Mouse (Mus musculus) intestine, embryonic 16.5 days (tissue): Measurements from ENCODE around the gene Vars. TPM values are rescaled to one million over a fixed set of nuclear protein-coding genes. Genes with fewer than 3 reads are reported as not detected.
"Not testable (repeated sequence)": the region's sequence is repeated elsewhere in the genome, so short reads cannot be mapped to it uniquely, and the experiment has no call there.

ENCODE experiments used
- ATAC-seq: fragments of 200-750 bp; cut with Nextera tagmentation; 2 replicates; pipeline ENCODE4 v1.8.0; 2017; ENCODE audit warnings: moderate TSS enrichment, moderate library complexity
- H3K27ac ChIP-seq: fragments of 300-500 bp; sonication (generic); 2 replicates; pipeline ENCODE4 v1.5.1; 2014; ENCODE audit warnings: mild to moderate bottlenecking, low read length
- H3K27me3 ChIP-seq: fragments of 300-500 bp; sonication (generic); replicated peaks from 2 replicates; pipeline ENCODE4 v1.6.1; 2014; ENCODE audit warnings: low read length, control low read depth, mixed read lengths; ENCODE audit not compliant: control insufficient read depth, insufficient read depth
- H3K36me3 ChIP-seq: fragments of 300-500 bp; sonication (generic); 2 replicates; pipeline ENCODE4 v1.6.1; 2014; ENCODE audit warnings: low read length, control low read depth; ENCODE audit not compliant: control insufficient read depth, insufficient read depth
- H3K4me1 ChIP-seq: fragments of 300-500 bp; sonication (generic); 2 replicates; pipeline ENCODE4 v1.6.1; 2014; ENCODE audit warnings: low read length, control low read depth, mixed read lengths; ENCODE audit not compliant: control insufficient read depth, insufficient read depth
- H3K4me2 ChIP-seq: fragments of 300-500 bp; sonication (generic); 2 replicates; pipeline ENCODE4 v1.6.1; 2014; ENCODE audit warnings: low read depth, low read length, control low read depth
- H3K4me3 ChIP-seq: fragments of 300-500 bp; sonication (generic); 2 replicates; pipeline ENCODE4 v1.5.1; 2014; ENCODE audit warnings: mild to moderate bottlenecking, low read length
- H3K9ac ChIP-seq: fragments of 300-500 bp; sonication (generic); 2 replicates; pipeline ENCODE4 v1.6.1; 2014; ENCODE audit warnings: low read depth, low read length
- H3K9me3 ChIP-seq: fragments of 300-500 bp; sonication (generic); 2 replicates; pipeline ENCODE4 v1.6.1; 2016; ENCODE audit warnings: low read length, control low read depth; ENCODE audit not compliant: control insufficient read depth
- WGBS: fragments of 180-500 bp; shearing (Covaris S2); extraction: QIAGEN DNeasy Blood & Tissue Kit; methylation state at CpG from one replicate; pipeline ENCODE4 v1.1.7; 2014; 5-methylcytosine and 5-hydroxymethylcytosine counted together
- polyA plus RNA-seq: library from polyadenylated mRNA; unstranded; fragments of >200 nt; fragmentation: Nextera tagmentation; extraction: Ambion mirVana; gene quantifications from 2 replicates; pipeline ENCODE4 v1.2.1, GENCODE M21; 2015

Gene Vars
- polyA plus RNA-seq, 1 experiment from 2014 or later: 112 TPM

DNA sequence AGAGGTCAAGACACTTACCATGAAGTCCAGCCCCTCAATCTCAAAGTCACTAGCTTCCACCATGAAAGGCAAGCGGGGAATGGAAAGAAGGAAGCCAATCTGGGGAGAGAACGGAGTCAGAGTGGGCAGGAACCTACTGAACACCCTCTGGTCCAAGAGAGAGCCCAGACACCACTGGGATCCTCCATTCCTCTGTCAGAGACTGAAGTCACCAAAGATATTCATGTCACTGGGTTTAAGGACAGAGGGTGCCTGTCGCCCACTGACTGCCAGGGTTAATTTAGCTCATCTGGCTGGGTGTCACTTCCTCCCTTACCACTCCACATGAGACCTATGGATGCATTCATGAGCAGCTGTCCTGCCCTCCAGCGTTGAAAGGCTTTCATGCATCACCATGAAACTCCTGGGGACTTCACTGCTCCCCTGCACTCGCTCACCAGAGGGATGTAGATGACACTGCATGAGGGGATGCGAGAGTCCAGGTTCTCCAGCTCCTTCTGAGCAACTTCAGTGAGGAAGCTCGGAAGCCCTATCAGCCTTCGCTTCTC, 31.6 kb downstream of the Vars start:
- H3K27ac ChIP-seq: no peak overlapping the region
- H3K36me3 ChIP-seq: no peaks in the 10 kb centered on the region
- H3K27me3 ChIP-seq: no peaks in the 10 kb centered on the region
- 74% methylated on average over 8 of the region's 8 CpGs for WGBS
- no peaks in the 10 kb centered on the region for H3K9me3 ChIP-seq
- H3K9ac ChIP-seq: no peak overlapping the region
- no peak for ATAC-seq
- H3K4me1 ChIP-seq: peaks cover 3% of the 10 kb centered on the region; the same call in 1 of the 2 replicates
- no peak overlapping the region for H3K4me3 ChIP-seq
- H3K4me2 ChIP-seq: no peak overlapping the region

DNA sequence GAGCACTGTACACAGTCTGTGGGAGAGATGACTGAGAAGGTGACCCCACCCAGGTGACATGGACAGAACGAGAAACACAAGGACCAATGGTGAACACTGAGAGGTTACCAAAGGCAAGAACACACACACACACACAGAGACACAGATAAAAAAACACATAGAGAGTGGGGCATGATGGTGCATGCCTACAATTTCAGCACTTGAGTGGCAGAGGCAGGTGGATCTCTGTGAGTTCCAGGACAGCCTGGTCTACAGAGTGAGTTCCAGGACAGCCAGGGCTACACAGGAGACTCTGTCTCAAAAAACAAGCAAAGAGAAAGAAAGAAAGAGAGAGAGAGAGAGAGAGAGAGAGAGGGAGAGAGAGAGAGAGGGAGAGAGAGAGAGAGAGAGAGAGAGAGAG, 32.9 kb downstream of the Vars start:
- H3K27ac ChIP-seq, H3K4me1 ChIP-seq, H3K36me3 ChIP-seq, ATAC-seq, H3K4me3 ChIP-seq, H3K9me3 ChIP-seq, H3K4me2 ChIP-seq, H3K9ac ChIP-seq, H3K27me3 ChIP-seq: not testable (repeated sequence)
- WGBS: 52% methylated on average over 1 of the region's 1 CpGs

DNA sequence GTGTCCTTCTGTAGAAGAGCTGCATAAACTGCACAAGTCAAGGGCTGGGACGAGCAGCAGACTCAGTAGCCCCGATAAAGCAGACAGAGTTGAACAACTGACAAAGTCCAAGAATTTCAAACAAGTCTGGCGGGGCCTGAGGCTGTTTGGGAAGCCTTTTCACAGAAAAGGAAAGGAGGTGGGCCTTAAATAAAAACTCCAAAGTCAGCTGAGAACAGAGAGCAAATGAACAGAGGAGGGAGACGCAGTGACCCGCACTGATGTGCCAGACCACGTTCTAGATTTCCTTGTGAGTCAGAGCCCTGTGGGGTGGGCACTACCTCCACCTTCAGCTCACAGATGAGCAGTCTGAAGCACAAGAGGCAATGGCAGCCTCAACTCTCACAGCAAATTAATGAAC, 34.1 kb downstream of the Vars start:
- no peaks in the 10 kb centered on the region for H3K4me1 ChIP-seq
- no peak for ATAC-seq
- no peaks in the 10 kb centered on the region for H3K36me3 ChIP-seq
- H3K27me3 ChIP-seq: no peaks in the 10 kb centered on the region
- WGBS: 58% methylated on average over 6 of the region's 6 CpGs
- H3K27ac ChIP-seq: no peak overlapping the region
- 0 out of 2 replicates have a peak overlapping the region, but pooled peaks have one; percentile 32 for H3K9ac ChIP-seq
- no peak overlapping the region for H3K4me2 ChIP-seq
- no peaks in the 10 kb centered on the region for H3K9me3 ChIP-seq
- H3K4me3 ChIP-seq: no peak overlapping the region

DNA sequence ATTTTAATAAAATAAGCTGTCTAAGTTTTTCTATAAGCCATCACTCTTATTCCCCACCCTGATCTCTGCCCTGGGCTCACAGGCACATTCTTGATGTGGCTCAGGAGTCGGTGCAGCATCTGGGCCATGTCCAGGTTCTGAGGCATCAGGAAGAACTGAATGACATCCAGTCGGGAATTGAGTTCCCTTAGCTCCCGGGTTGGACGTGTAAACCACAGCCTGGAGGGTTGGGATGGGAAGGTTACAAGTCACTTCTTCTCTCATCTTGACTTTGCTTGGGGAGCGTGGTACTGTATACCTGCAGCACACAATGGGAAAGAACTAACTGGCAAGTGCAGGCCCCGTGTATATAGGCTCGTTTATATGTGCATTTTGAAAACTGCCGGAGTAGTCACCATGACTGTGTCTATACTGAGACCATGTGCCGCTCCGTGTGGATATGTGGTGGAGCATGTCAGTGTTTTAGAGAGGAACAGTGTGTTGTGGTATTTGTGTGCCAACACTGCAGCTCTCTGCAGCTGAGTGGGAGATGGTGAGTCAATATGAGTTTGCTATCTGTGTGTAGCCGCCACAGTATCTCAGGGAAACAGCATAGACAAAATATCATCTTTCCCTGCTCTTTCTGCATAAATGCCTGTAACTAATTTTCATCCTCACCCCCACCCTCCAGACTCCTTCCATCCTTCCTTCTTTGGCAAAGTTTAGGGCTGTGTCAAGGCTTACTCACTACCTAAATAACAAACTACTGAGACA, 38.5 kb downstream of the Vars start:
- Histone ChIP-seq H3K4me3 (no peak overlapping the region), H3K9me3 (no peaks in the 10 kb centered on the region), H3K4me1 (peaks cover 4% of the 10 kb centered on the region), H3K27ac (no peak overlapping the region), H3K9ac (no peak overlapping the region), H3K36me3 (no peaks in the 10 kb centered on the region), H3K4me2 (no peak overlapping the region), H3K27me3 (no peaks in the 10 kb centered on the region)
- no peak for ATAC-seq
- 82% methylated on average over 11 of the region's 11 CpGs for WGBS

DNA sequence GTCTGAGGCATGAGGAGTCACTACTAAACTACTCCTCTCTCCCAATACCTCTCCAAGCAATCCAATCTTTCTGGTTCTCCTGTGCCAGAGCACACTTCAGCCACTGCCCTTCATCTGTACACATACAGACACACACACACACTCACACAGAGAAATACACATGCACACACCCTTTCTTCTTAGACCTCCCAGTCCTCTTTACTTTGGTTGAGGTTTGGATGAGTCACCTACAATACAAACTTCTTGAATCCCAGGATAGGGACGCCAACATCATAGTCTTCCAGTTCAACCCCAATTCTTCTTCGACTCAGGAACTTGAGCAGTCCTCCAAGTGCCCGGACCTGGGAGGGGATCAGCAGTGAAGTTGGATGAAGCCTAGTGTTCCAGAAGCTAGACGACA, 43.0 kb downstream of the Vars start:
- H3K4me3 ChIP-seq: no peak overlapping the region
- H3K4me1 ChIP-seq: peaks cover 32% of the 10 kb centered on the region
- no peaks in the 10 kb centered on the region for H3K27me3 ChIP-seq
- no peak overlapping the region for H3K4me2 ChIP-seq
- no peak overlapping the region for H3K9ac ChIP-seq
- H3K36me3 ChIP-seq: no peaks in the 10 kb centered on the region
- 82% methylated on average over 4 of the region's 4 CpGs for WGBS
- H3K9me3 ChIP-seq: no peaks in the 10 kb centered on the region
- H3K27ac ChIP-seq: peak overlapping the region; percentile 10
- no peak for ATAC-seq

DNA sequence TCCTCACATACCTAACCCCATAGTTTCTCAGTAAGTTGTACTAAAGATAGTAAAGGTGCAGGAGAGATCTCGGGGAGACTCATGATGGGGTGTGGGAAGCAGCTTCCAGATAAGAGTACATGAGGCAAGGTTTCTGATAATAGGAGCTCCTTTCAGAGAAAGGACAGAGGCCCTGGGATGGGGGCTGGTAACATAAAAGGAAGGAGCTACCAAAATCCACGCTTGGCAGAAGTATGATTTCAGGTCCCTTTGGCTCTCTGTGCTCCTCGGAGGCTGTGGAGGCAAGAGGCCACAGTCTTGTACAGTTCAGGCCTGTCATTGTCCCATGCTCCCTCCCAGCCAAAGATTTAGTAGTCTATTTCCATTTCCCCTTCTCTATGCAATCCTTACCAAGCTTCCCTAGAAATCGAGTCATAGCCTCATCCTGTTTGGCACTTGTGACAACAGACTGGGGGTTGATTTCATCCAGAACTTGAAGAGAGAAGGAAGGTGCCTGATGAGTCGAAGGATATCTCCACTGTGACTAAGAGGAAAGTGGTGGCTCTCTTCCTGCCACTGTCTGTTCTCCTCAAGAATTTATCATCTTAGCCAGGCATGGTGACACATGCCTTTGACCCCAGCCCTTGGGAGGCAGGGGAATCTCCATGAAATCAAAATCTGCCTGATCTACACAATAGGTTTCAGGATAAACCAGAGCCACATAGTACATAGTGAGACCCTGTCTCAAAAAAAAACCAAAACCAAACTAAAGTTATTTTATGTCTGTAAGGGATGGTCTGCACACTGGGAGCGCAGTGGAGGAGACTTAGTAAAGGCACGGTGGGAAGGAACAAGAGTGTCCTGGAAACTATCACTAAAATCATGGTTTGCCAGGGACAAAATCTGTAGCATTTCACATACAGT, 44.4 kb downstream of the Vars start:
- Histone ChIP-seq H3K4me3 (peak overlapping the region; percentile 68; the same call in 1 of the 2 replicates), H3K9ac (peak overlapping the region; percentile 93), H3K4me2 (peak overlapping the region; percentile 100), H3K4me1 (peaks cover 40% of the 10 kb centered on the region), H3K27me3 (no peaks in the 10 kb centered on the region), H3K9me3 (no peaks in the 10 kb centered on the region), H3K27ac (peak overlapping the region; percentile 90), H3K36me3 (no peaks in the 10 kb centered on the region)
- WGBS: 68% methylated on average over 7 of the region's 7 CpGs
- no peak for ATAC-seq

DNA sequence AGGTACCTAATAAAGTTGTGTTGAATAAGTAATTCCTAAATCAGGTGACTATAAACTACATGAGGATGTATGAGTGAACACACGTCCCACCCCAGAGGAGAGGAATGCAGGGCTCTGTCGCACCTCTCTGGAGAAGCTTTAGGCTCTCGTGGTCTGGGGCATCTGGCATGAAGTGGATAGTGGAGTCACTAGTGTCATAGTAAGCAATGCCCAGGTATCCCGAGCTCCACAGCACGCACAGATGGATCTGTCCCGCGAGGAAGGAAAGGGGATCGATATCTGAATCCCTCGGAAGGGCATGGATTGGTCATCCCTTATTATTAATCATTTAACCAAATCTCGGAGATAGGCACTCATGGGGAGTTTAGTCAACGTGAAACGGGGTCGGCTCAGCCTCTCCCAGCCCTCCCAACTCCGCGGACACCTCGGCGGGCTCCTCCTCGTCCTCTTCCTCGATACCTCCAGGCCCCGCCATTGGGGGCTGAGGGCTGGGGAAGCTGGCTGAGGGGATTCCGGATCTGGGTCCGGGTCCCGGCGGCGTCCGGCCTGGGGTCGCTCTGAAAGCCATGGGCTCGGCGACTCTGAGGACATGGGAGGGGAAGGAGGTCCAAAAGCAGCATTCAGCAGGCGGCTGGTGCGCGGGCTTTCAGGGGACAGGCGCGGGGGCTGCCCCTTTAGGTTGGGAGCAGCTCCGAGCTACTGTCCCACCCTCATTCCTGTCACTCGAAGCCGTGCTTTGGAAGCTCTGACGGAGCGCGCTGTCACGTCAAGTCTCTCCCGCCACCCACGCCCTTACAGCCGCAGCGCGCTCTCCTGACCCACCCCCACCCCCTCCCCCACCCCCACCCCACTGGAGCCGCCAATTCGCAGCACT, 45.3 kb downstream of the Vars start:
- Histone ChIP-seq H3K27me3 (no peaks in the 10 kb centered on the region), H3K4me2 (peak overlapping the region; percentile 100), H3K9ac (peak overlapping the region; percentile 93), H3K36me3 (no peaks in the 10 kb centered on the region), H3K4me3 (peak overlapping the region; percentile 68), H3K27ac (peak overlapping the region; percentile 90), H3K4me1 (peaks cover 40% of the 10 kb centered on the region), H3K9me3 (no peaks in the 10 kb centered on the region)
- peak; percentile 0; the same call in 1 of the 2 replicates for ATAC-seq
- 4% methylated on average over 48 of the region's 48 CpGs for WGBS

DNA sequence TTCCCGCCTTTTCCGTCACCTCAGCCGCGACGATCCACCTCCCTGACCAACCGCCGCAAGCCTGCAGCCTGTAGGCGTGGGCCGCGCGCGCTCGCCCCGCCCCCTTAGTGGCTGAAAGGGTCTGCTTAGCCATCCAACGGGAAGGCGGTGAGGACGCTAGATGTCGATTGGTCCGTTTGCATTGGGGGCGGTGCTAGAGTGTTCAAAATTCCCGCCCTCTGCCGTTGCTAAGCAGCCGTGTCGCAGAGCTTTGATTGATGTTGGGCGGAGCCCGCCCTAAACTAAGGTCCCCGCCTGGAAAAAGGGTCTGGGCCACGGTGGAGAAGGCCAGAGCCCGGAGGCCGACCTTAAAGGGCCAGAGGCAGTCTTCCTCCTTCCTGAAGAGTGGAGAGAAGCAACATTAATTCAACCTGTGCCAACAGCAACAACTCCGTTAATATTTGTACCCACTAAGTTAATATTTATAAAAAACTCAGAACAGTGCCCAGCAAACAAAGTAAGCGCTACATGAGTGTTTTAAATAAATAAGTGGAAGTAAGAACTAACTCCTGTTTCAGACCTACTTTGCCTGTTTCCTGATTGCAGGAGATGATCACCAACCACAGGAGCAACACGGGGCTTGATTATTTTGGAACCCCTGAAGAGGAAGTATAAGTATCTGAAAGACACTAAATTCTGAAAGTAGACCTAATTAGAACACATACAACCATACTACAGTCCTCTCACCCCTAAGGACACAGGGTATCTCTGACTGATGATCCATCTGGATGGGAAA, 46.1 kb downstream of the Vars start, which contains the start of gene Msh5:
Gene Msh5, minus strand, starts transcription at position 65 of the 775 bp plus-strand sequence.
- Histone ChIP-seq H3K27me3 (no peaks in the 10 kb centered on the region), H3K4me3 (peak within 1 kb of the TSS; percentile 68), H3K9me3 (no peaks in the 10 kb centered on the region), H3K36me3 (no peaks in the 10 kb centered on the region), H3K4me1 (peaks cover 40% of the 10 kb centered on the region), H3K9ac (peak within 1 kb of the TSS; percentile 93), H3K4me2 (peak within 1 kb of the TSS; percentile 100), H3K27ac (peak within 1 kb of the TSS; percentile 100)
- WGBS: 2% methylated on average over 32 of the region's 33 CpGs
- ATAC-seq: peak; percentile 87
